Mouse (Mus musculus): ENCODE data around the gene Cfi. TPM values are rescaled to one million over a fixed set of nuclear protein-coding genes. Genes with fewer than 3 reads are reported as not detected.
A peak's percentile ranks its signal among the peaks of the same experiment; 100 is the strongest.

Cfi gene
- total RNA-seq, 2 experiments from 2014 or later, result 1.2 to 1.3 TPM

- intact Hi-C loops (cut with DNase I), result no loop called here
- DNase-seq, result no peak
Observed at GRCm38 (mm10) chr3:129913241-129913640, 77.6 kb downstream of the Cfi start.

GRCm38 (mm10) chr3:129917424-129917823, 81.7 kb downstream of the Cfi start:
- intact Hi-C loops (cut with DNase I), result no loop called here
- no peak for DNase-seq

- intact Hi-C loops (cut with DNase I), result loop anchor here (1.0 kb wide), 1 partner anchor 162 kb away; no protein-coding TSS in a partner anchor
- peak; percentile 67 to 75 for DNase-seq
Observed at GRCm38 (mm10) chr3:129918434-129918833, 82.8 kb downstream of the Cfi start.

DNA sequence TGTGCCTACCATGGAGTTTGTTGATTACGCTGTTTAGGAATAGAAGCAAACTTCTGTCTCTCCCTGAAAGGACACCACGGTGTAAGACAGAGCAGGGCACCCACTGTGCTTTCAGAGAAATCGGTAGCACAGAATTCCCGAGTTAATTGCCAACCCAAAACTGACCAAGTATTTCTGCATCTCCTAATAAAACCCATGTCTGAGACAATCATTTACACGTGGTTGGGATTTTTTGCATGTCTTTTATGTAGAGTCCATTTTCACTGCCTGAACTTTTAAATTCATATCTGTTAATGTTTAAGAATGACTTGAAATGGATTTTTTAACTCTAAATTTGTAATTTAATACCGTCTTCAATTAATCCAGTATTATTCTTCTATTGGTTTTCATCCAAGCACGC, 87.9 kb downstream of the Cfi start:
- no peak for DNase-seq
- intact Hi-C loops (cut with DNase I), result no loop called here

Other genes starting within 250 kb of the Cfi start
- 1 to 10 TPM; 1.5 to 1.8 TPM for gene Egf, start 80.6 kb upstream of the Cfi start, total RNA-seq (2021)
- gene Lrit3, start 31.9 kb upstream of the Cfi start, total RNA-seq (2021), result not detected
- gene Rrh, start 13.3 kb upstream of the Cfi start, total RNA-seq (2021), result under 1 TPM; 0.12 to 0.14 TPM
- gene Gar1, start 4.5 kb upstream of the Cfi start, total RNA-seq (2021), result 10 to 100 TPM; 25.5 to 29.4 TPM
- 10 to 100 TPM; 21.3 to 29.8 TPM for gene Pla2g12a, start 42.7 kb downstream of the Cfi start, total RNA-seq (2021)
- gene Casp6, start 65.5 kb downstream of the Cfi start, total RNA-seq (2021), result 10 to 100 TPM; 19.5 to 25.3 TPM
- gene Mcub, start 134.3 kb downstream of the Cfi start, total RNA-seq (2021), result 1 to 10 TPM; 1.1 to 1.4 TPM
- 10 to 100 TPM; 33.7 to 38.4 TPM for gene Sec24b, start 225.7 kb downstream of the Cfi start, total RNA-seq (2021)

All from heart, postnatal 10 days (tissue).